Mouse (Mus musculus): ENCODE results near the gene 9130213A22Rik.

9130213A22Rik gene

GRCm38 (mm10) chr11:69123693-69124497, 1.5 kb upstream of the 9130213A22Rik start:
- DNase-seq (ENCODE audit: low spot score), result peak; percentile 89

- peak; percentile 91 for DNase-seq (ENCODE audit: low spot score)
Observed at GRCm38 (mm10) chr11:69123056-69123692, 785 bp upstream of the 9130213A22Rik start.

- DNase-seq (ENCODE audit: low spot score), result no peak
Observed at GRCm38 (mm10) chr11:69121741-69122335, 551 bp downstream of the 9130213A22Rik start.

- no peak for DNase-seq (ENCODE audit: low spot score)
Observed at GRCm38 (mm10) chr11:69121001-69121740, 1.2 kb downstream of the 9130213A22Rik start.

GRCm38 (mm10) chr11:69120221-69121000, 2.0 kb downstream of the 9130213A22Rik start, which contains the start of gene Hes7:
Gene Hes7 (plus strand): TSS chr11:69120404.
- DNase-seq (ENCODE audit: low spot score), result no peak

GRCm38 (mm10) chr11:69119446-69120155, 2.8 kb downstream of the 9130213A22Rik start:
- no peak for DNase-seq (ENCODE audit: low spot score)

GRCm38 (mm10) chr11:69118765-69119164, 3.6 kb downstream of the 9130213A22Rik start:
- DNase-seq (ENCODE audit: low spot score), result peak; percentile 93

GRCm38 (mm10) chr11:69117737-69118695, 4.4 kb downstream of the 9130213A22Rik start:
- peak; percentile 68 for DNase-seq (ENCODE audit: low spot score)

GRCm38 (mm10) chr11:69116843-69117242, 5.5 kb downstream of the 9130213A22Rik start:
- DNase-seq (ENCODE audit: low spot score), result no peak

- DNase-seq (ENCODE audit: low spot score), result no peak
Observed at GRCm38 (mm10) chr11:69114621-69115020, 7.8 kb downstream of the 9130213A22Rik start.

- no peak for DNase-seq (ENCODE audit: low spot score)
Observed at GRCm38 (mm10) chr11:69114018-69114417, 8.4 kb downstream of the 9130213A22Rik start.

GRCm38 (mm10) chr11:69111865-69112264, 10.5 kb downstream of the 9130213A22Rik start:
- DNase-seq (ENCODE audit: low spot score), result no peak

GRCm38 (mm10) chr11:69111051-69111810, 11.2 kb downstream of the 9130213A22Rik start:
- DNase-seq (ENCODE audit: low spot score), result no peak

- DNase-seq (ENCODE audit: low spot score), result peak; percentile 91
Observed at GRCm38 (mm10) chr11:69110319-69111046, 11.9 kb downstream of the 9130213A22Rik start.

GRCm38 (mm10) chr11:69109032-69109900, 13.1 kb downstream of the 9130213A22Rik start:
- DNase-seq (ENCODE audit: low spot score), result no peak

- no peak for DNase-seq (ENCODE audit: low spot score)
Observed at GRCm38 (mm10) chr11:69108223-69108622, 14.2 kb downstream of the 9130213A22Rik start.

GRCm38 (mm10) chr11:69107676-69108075, 14.7 kb downstream of the 9130213A22Rik start:
- DNase-seq (ENCODE audit: low spot score), result no peak
